ENCODE assay signal across 16 mouse cellular contexts in genomic region chr3:85748863-85749262, GRCm38 (mm10).
DNase-seq lines count a peak whose midpoint lies in the region; ATAC-seq and TF ChIP-seq lines count a peak whose summit lies in the region.
"Had no signal": no experiment of that assay in that cellular context is flagged by ENCODE, and none has a peak within 500 bp of the region (broad histone marks: within the 10 kb centered on the region; RNA-seq: fewer than 3 reads in every experiment).

No protein-coding gene starts in this region.

- H3K9me3 ChIP-seq in intestine, postnatal 0 days (ENCODE audit: control insufficient read depth) = no peaks in the 10 kb centered on the region
- no peaks in the 10 kb centered on the region for H3K9me3 ChIP-seq in stomach, postnatal 0 days (ENCODE audit: control insufficient read depth, low read length)
- H3K9me3 ChIP-seq in forebrain, embryonic 16.5 days (ENCODE audit: control insufficient read depth, low read length) = no peaks in the 10 kb centered on the region
- H3K9me3 ChIP-seq: forebrain, embryonic 12.5 days; limb, embryonic 15.5 days; neural tube, embryonic 12.5 days had no signal

- 0 out of 2 replicates have a peak overlapping the region, but pooled peaks have one; percentile 41 for H3K27ac ChIP-seq in intestine, postnatal 0 days (ENCODE audit: low read depth, low read length)
- H3K27ac ChIP-seq in stomach, postnatal 0 days (replicated peaks) = no peak overlapping the region
- no peak overlapping the region for H3K27ac ChIP-seq in forebrain, embryonic 16.5 days (ENCODE audit: low read length)
- H3K27ac ChIP-seq: forebrain, embryonic 12.5 days; limb, embryonic 15.5 days; neural tube, embryonic 12.5 days had no signal

- H3K4me1 ChIP-seq in intestine, postnatal 0 days (replicated peaks; ENCODE audit: control insufficient read depth, insufficient read depth, low read length) = no peaks in the 10 kb centered on the region; the same call in 1 of the 2 replicates
- H3K4me1 ChIP-seq in stomach, postnatal 0 days (replicated peaks; ENCODE audit: control insufficient read depth, insufficient read depth) = no peaks in the 10 kb centered on the region
- H3K4me1 ChIP-seq in forebrain, embryonic 16.5 days (replicated peaks; ENCODE audit: control insufficient read depth, insufficient read depth, low read length) = peaks cover 2% of the 10 kb centered on the region
- H3K4me1 ChIP-seq: neural tube, embryonic 12.5 days had no signal

- H3K27me3 ChIP-seq in intestine, postnatal 0 days (replicated peaks; ENCODE audit: control insufficient read depth, insufficient read depth, low read length) = no peaks in the 10 kb centered on the region
- no peaks in the 10 kb centered on the region for H3K27me3 ChIP-seq in stomach, postnatal 0 days (ENCODE audit: control insufficient read depth, insufficient read depth, low read length)
- H3K27me3 ChIP-seq in forebrain, embryonic 16.5 days (replicated peaks; ENCODE audit: control insufficient read depth, insufficient read depth, low read length) = no peaks in the 10 kb centered on the region
- H3K27me3 ChIP-seq: CH12.LX; forebrain, embryonic 12.5 days; limb, embryonic 15.5 days; neural tube, embryonic 12.5 days had no signal

- WGBS in intestine, postnatal 0 days = 38% methylated on average over 4 of the region's 4 CpGs
- WGBS in stomach, postnatal 0 days = 38% methylated on average over 4 of the region's 4 CpGs
- 19% methylated on average over 4 of the region's 4 CpGs for WGBS in forebrain, embryonic 16.5 days

- TF ChIP-seq CTCF in intestine, postnatal 0 days (IDR thresholded peaks at IDR 0.05; ENCODE audit: low read depth) = no peak
- no peak for TF ChIP-seq CTCF in stomach, postnatal 0 days (IDR thresholded peaks at IDR 0.05; ENCODE audit: low read depth)

- no peak for TF ChIP-seq EP300 in stomach, postnatal 0 days (optimal IDR thresholded peaks at IDR 0.05)

- peak; percentile 52 for DNase-seq in embryo, embryonic 10 days (ENCODE audit: low spot score)
- DNase-seq in embryo, embryonic 9.5 days (ENCODE audit: extremely low spot score) = no peak
- peak; percentile 21 for DNase-seq in kidney, postnatal 14 days
- no peak for DNase-seq in kidney, adult 8-10 months
- peak; percentile 29 for DNase-seq in stomach, postnatal 0 days (ENCODE audit: low spot score)
- no peak for DNase-seq in layer of hippocampus, postnatal 25 days (ENCODE audit: extremely low spot score in 1 of 2, low spot score in 1 of 2)
- DNase-seq: cerebellum, postnatal 14 days; heart, postnatal 4 days; liver, postnatal 0 days; right cerebral cortex, postnatal 4 days had no signal

- no peak overlapping the region for H3K4me3 ChIP-seq in intestine, postnatal 0 days (ENCODE audit: low read depth, low read length)
- no peak overlapping the region for H3K4me3 ChIP-seq in stomach, postnatal 0 days (ENCODE audit: low read depth, low read length)
- H3K4me3 ChIP-seq in forebrain, embryonic 16.5 days (replicated peaks; ENCODE audit: low read length) = no peak overlapping the region
- H3K4me3 ChIP-seq: forebrain, embryonic 12.5 days; limb, embryonic 15.5 days; neural tube, embryonic 12.5 days had no signal

- no peaks in the 10 kb centered on the region for H3K36me3 ChIP-seq in intestine, postnatal 0 days (ENCODE audit: control insufficient read depth, insufficient read depth)
- no peaks in the 10 kb centered on the region for H3K36me3 ChIP-seq in stomach, postnatal 0 days (ENCODE audit: control insufficient read depth, insufficient read depth, low read length)
- no peaks in the 10 kb centered on the region for H3K36me3 ChIP-seq in forebrain, embryonic 16.5 days (ENCODE audit: control insufficient read depth, insufficient read depth)
- H3K36me3 ChIP-seq: forebrain, embryonic 12.5 days; limb, embryonic 15.5 days; neural tube, embryonic 12.5 days had no signal

- no peak overlapping the region for H3K9ac ChIP-seq in intestine, postnatal 0 days (ENCODE audit: low read depth, low read length)
- no peak overlapping the region for H3K9ac ChIP-seq in stomach, postnatal 0 days (ENCODE audit: low read length)
- no peak overlapping the region for H3K9ac ChIP-seq in forebrain, embryonic 16.5 days (replicated peaks; ENCODE audit: low read depth, low read length)
- H3K9ac ChIP-seq: forebrain, embryonic 12.5 days; limb, embryonic 15.5 days; liver, postnatal 0 days; neural tube, embryonic 12.5 days had no signal

- ATAC-seq in intestine, postnatal 0 days = no peak
- no peak for ATAC-seq in stomach, postnatal 0 days (ENCODE audit: low FRiP score, low TSS enrichment)
- ATAC-seq in forebrain, embryonic 16.5 days = no peak
- ATAC-seq: liver, postnatal 0 days had no signal

- no peak overlapping the region; the same call in 1 of the 2 replicates for H3K4me2 ChIP-seq in intestine, postnatal 0 days (replicated peaks; ENCODE audit: low read depth)
- H3K4me2 ChIP-seq in stomach, postnatal 0 days (replicated peaks; ENCODE audit: low read depth) = no peak overlapping the region
- no peak overlapping the region for H3K4me2 ChIP-seq in forebrain, embryonic 16.5 days (ENCODE audit: low read length)
- H3K4me2 ChIP-seq: forebrain, embryonic 12.5 days; limb, embryonic 15.5 days; neural tube, embryonic 12.5 days had no signal

Comparison
In these comparisons a context has a peak if more than half of its experiments do, and no peak if none do; other contexts are left out.
1. DNase-seq: peak in embryo, embryonic 10 days (single experiment), kidney, postnatal 14 days (single experiment) and stomach, postnatal 0 days (single experiment); none in embryo, embryonic 9.5 days (single experiment), kidney, adult 8-10 months (0 of 2) and layer of hippocampus, postnatal 25 days (0 of 2).